Mouse (Mus musculus) NIH3T3 (cell line): Measurements from ENCODE around the gene Kbtbd2.

Source experiments
- DNase-seq: peaks from one replicate; pipeline ENCODE4 v3.0.0-alpha.2; 2012; ENCODE audit warnings: low read depth

The Kbtbd2 gene

GRCm38 (mm10) chr6:56785068-56785467 is 12.5 kb downstream of the Kbtbd2 start:
- no peak for DNase-seq

GRCm38 (mm10) chr6:56783561-56784272 is 13.9 kb downstream of the Kbtbd2 start:
- no peak for DNase-seq

- DNase-seq = no peak
Observed at GRCm38 (mm10) chr6:56779636-56780035, 18.0 kb downstream of the Kbtbd2 start.

- peak; percentile 25 for DNase-seq
Observed at GRCm38 (mm10) chr6:56775816-56776215, 21.8 kb downstream of the Kbtbd2 start.

GRCm38 (mm10) chr6:56765696-56766095 is 31.9 kb downstream of the Kbtbd2 start:
- no peak for DNase-seq

- no peak for DNase-seq
Observed at GRCm38 (mm10) chr6:56765265-56765664, 32.3 kb downstream of the Kbtbd2 start.

- no peak for DNase-seq
Observed at GRCm38 (mm10) chr6:56759324-56759723, 38.3 kb downstream of the Kbtbd2 start.

- no peak for DNase-seq
Observed at GRCm38 (mm10) chr6:56756117-56756516, 41.5 kb downstream of the Kbtbd2 start.

- DNase-seq = no peak
Observed at GRCm38 (mm10) chr6:56753719-56754118, 43.9 kb downstream of the Kbtbd2 start.

- peak; percentile 56 for DNase-seq
Observed at GRCm38 (mm10) chr6:56745950-56746543, 51.6 kb downstream of the Kbtbd2 start.

- no peak for DNase-seq
Observed at GRCm38 (mm10) chr6:56732545-56732944, 65.1 kb downstream of the Kbtbd2 start.
